Mouse (Mus musculus): Measurements from ENCODE around the gene Sun1.

GRCm38 (mm10) chr5:139167548-139167947 lies 32.9 kb upstream of the Sun1 start:
- TF ChIP-seq POLR2A (IDR thresholded peaks at IDR 0.05; ENCODE audit: insufficient read length, low read depth) (no peak), E2F4 (IDR thresholded peaks at IDR 0.05; ENCODE audit: insufficient read depth) (no peak), MYOD1 (IDR thresholded peaks at IDR 0.05; ENCODE audit: control insufficient read depth in 1 of 3, insufficient read length in 2 of 3, low read depth in 2 of 3) (no peak)

Measured in myocyte (in vitro differentiated cells).